Mouse (Mus musculus): ENCODE measurements at regions not wholly inside any gene's neighbourhood (a gene's known extent, or its start where the extent isn't known, plus 50 kb on each side); places are given as distances from the start of the nearest gene placed in this dataset.

- H3K9me3 ChIP-seq, result no peaks in the 10 kb centered on the region
- peak; percentile 54; the same call in 1 of the 2 replicates for ATAC-seq (ENCODE audit: low FRiP score, low read depth)
- no peaks in the 10 kb centered on the region for H3K36me3 ChIP-seq
- peaks cover 6% of the 10 kb centered on the region for H3K4me1 ChIP-seq
- no peak overlapping the region for H3K4me3 ChIP-seq
- H3K27ac ChIP-seq, result no peak overlapping the region
- 74% methylated on average over 4 of the region's 4 CpGs for WGBS
- no peaks in the 10 kb centered on the region; the same call in 1 of the 2 replicates for H3K27me3 ChIP-seq
- H3K4me2 ChIP-seq (replicated peaks), result no peak overlapping the region
- H3K9ac ChIP-seq, result no peak overlapping the region
Observed at GRCm38 (mm10) chr19:15047306-15047868, 449.5 kb upstream of the Tle4 start.

DNA sequence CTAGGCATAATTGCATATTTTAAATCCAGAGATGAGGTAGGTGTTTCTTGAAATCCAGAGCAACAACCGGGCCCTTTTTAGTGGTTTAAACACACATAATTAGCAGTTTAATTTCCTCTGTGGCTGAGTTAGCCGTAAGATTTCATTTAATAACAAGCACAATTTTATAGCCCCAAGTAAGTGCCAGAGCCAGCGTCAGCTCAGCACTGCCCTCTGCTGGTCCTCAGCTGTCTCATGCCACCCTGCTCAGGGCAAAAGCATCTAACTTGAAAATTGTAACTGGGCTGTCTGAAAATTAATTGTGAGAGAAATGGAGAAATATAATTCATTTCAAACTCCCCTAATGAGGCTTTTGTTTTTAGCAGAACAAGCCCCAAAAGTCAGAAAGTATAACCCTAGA is 437.7 kb upstream of the Tle4 start:
- no peak overlapping the region for H3K4me3 ChIP-seq
- no peaks in the 10 kb centered on the region for H3K36me3 ChIP-seq
- ATAC-seq (ENCODE audit: low FRiP score, low read depth), result peak; percentile 51; the same call in 1 of the 2 replicates
- peaks cover 10% of the 10 kb centered on the region; the same call in 1 of the 2 replicates for H3K4me1 ChIP-seq
- no peak overlapping the region for H3K9ac ChIP-seq
- peaks cover 5% of the 10 kb centered on the region; the same call in 1 of the 2 replicates for H3K27me3 ChIP-seq
- H3K4me2 ChIP-seq (replicated peaks), result no peak overlapping the region
- H3K27ac ChIP-seq, result no peak overlapping the region
- H3K9me3 ChIP-seq, result no peaks in the 10 kb centered on the region
- WGBS, result 3% methylated on average over 3 of the region's 3 CpGs

- 55% methylated on average over 8 of the region's 8 CpGs for WGBS
- Histone ChIP-seq H3K4me2 (replicated peaks) (no peak overlapping the region), H3K4me3 (no peak overlapping the region), H3K36me3 (no peaks in the 10 kb centered on the region), H3K4me1 (peaks cover 10% of the 10 kb centered on the region; the same call in 1 of the 2 replicates), H3K27ac (no peak overlapping the region), H3K9ac (no peak overlapping the region), H3K9me3 (no peaks in the 10 kb centered on the region), H3K27me3 (peaks cover 5% of the 10 kb centered on the region; the same call in 1 of the 2 replicates)
- ATAC-seq (ENCODE audit: low FRiP score, low read depth), result no peak
Observed at GRCm38 (mm10) chr19:15033921-15034320, 436.1 kb upstream of the Tle4 start.

GRCm38 (mm10) chr19:15033396-15033795 is 435.5 kb upstream of the Tle4 start:
- Histone ChIP-seq H3K9ac (no peak overlapping the region), H3K4me2 (replicated peaks) (no peak overlapping the region), H3K36me3 (no peaks in the 10 kb centered on the region), H3K27ac (no peak overlapping the region), H3K4me1 (peaks cover 10% of the 10 kb centered on the region; the same call in 1 of the 2 replicates), H3K4me3 (no peak overlapping the region), H3K9me3 (no peaks in the 10 kb centered on the region), H3K27me3 (peaks cover 5% of the 10 kb centered on the region; the same call in 1 of the 2 replicates)
- ATAC-seq (ENCODE audit: low FRiP score, low read depth), result no peak
- whole genome bisulfite sequencing, result 69% methylated on average over 5 of the region's 5 CpGs

DNA sequence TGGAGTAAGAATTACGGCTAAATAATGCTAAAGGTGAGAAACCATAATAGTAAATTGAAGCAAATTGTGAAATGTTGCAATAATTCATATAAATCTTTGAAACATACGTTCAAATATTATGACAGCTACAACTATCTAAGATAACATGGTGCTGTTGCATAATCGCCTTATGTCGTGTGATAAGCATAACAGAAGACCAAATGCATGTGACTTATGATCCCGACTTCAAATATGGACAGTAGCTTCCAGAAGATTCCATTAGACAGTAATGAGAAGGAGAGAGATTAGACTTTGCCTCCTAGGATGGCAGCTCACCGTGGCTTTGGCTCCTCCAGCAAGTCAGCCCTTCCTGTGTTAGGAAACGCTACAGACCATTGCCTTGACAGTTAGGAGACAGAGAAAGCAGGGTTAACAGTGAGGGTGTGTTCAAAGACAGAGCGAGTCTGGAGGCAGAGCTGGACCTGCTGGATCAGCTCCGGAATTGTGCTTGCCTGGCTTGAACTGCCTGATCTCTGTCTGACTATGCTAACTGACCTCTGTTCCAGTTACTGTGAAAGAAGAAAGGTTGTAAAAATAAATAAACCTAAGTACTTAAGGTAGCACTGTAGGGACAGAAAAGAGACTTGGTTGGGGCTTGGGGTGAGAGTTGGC is 434.6 kb upstream of the Tle4 start:
- ATAC-seq (ENCODE audit: low FRiP score, low read depth), result no peak
- Histone ChIP-seq H3K36me3 (no peaks in the 10 kb centered on the region), H3K4me1 (peaks cover 10% of the 10 kb centered on the region; the same call in 1 of the 2 replicates), H3K4me3 (no peak overlapping the region), H3K27me3 (peaks cover 5% of the 10 kb centered on the region; the same call in 1 of the 2 replicates), H3K9ac (no peak overlapping the region), H3K9me3 (no peaks in the 10 kb centered on the region), H3K27ac (no peak overlapping the region), H3K4me2 (replicated peaks) (no peak overlapping the region)
- 81% methylated on average over 9 of the region's 9 CpGs for WGBS

- Histone ChIP-seq H3K27me3 (peaks cover 2% of the 10 kb centered on the region; the same call in 1 of the 2 replicates), H3K4me2 (replicated peaks) (no peak overlapping the region), H3K9ac (no peak overlapping the region), H3K4me1 (peaks cover 10% of the 10 kb centered on the region; the same call in 1 of the 2 replicates), H3K4me3 (no peak overlapping the region), H3K27ac (no peak overlapping the region), H3K36me3 (no peaks in the 10 kb centered on the region), H3K9me3 (no peaks in the 10 kb centered on the region)
- no peak for ATAC-seq (ENCODE audit: low FRiP score, low read depth)
Observed at GRCm38 (mm10) chr19:15031483-15031882, 433.6 kb upstream of the Tle4 start.

- Histone ChIP-seq H3K4me1 (no peaks in the 10 kb centered on the region), H3K9me3 (no peaks in the 10 kb centered on the region), H3K27me3 (no peaks in the 10 kb centered on the region), H3K4me3 (no peak overlapping the region), H3K27ac (no peak overlapping the region), H3K36me3 (no peaks in the 10 kb centered on the region), H3K9ac (no peak overlapping the region), H3K4me2 (replicated peaks) (no peak overlapping the region)
- WGBS, result 76% methylated on average over 3 of the region's 3 CpGs
- no peak for ATAC-seq (ENCODE audit: low FRiP score, low read depth)
Observed at GRCm38 (mm10) chr19:15003596-15003995, 405.7 kb upstream of the Tle4 start.

DNA sequence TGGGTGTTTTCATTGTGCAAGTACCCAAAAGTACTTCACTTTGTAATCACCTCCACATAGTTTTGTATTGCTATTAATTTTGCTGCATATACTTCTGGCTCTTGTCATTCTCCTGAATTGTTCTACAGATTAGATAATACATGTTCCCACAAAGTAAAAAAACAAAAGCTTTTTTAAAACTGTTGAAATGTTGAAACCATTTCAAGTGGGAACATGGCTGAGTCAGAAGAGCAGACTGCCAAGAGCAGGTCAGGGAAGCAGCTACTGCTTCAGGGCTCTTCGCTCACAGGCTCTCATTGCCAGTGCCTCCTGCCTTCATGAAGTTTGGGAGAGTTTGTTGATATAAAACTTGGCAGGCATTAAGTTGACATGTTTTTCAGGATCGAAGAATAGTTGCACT is 395.5 kb upstream of the Tle4 start:
- H3K36me3 ChIP-seq, result no peaks in the 10 kb centered on the region
- 89% methylated on average over 2 of the region's 2 CpGs for WGBS
- ATAC-seq (ENCODE audit: low FRiP score, low read depth), result no peak
- H3K9ac ChIP-seq, result no peak overlapping the region
- no peak overlapping the region for H3K4me2 ChIP-seq (replicated peaks)
- no peaks in the 10 kb centered on the region for H3K27me3 ChIP-seq
- H3K9me3 ChIP-seq, result no peaks in the 10 kb centered on the region
- H3K27ac ChIP-seq, result no peak overlapping the region
- H3K4me3 ChIP-seq, result no peak overlapping the region
- H3K4me1 ChIP-seq, result no peaks in the 10 kb centered on the region

DNA sequence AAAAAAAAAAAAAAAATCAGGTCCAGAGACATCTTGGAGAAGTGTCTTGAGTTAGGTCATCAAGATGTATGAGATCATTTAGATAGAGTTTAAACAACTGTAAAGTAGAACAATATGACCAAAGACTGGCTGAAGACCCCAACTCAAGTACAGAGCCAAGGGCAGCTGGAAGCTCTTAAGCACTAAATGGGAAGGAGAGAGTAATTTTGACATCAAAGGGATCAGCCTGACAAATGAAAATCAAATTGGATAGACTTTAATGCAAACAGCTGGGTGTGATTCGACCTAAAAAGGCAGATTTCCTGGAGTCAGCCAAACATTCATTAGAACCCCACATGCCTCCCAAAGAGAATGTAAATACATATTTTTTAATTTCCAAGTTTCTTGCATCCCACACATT is 372.3 kb upstream of the Tle4 start:
- no peak for ATAC-seq (ENCODE audit: low FRiP score, low read depth)

DNA sequence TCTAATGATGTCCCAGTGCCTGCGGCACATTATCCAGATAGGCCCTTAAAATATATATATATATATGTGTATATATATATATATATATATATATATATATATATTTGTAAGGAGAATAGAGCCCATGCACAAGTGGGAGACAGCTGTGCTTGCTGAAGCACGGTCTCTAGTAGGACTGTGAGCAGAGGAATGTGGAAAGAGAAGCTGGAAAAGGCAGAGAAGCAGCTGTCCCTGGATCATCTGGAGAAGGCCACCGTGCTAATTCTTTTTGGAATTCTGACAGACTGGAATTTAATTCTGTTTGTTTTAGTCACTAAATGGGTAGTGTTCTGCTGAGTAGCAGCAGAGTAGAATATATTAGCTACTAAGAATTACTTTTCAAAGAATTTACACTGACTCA is 370.4 kb upstream of the Tle4 start:
- no peak; the same call in 1 of the 2 replicates for ATAC-seq (ENCODE audit: low FRiP score, low read depth)
- Histone ChIP-seq H3K4me1 (no peaks in the 10 kb centered on the region), H3K4me3 (no peak overlapping the region), H3K4me2 (replicated peaks) (no peak overlapping the region), H3K27me3 (no peaks in the 10 kb centered on the region), H3K36me3 (no peaks in the 10 kb centered on the region), H3K9me3 (no peaks in the 10 kb centered on the region), H3K27ac (no peak overlapping the region), H3K9ac (no peak overlapping the region)
- 74% methylated on average over 3 of the region's 3 CpGs for WGBS

More for the DNA sequence above, 372.3 kb upstream of the Tle4 start:
- no peak overlapping the region for H3K27ac ChIP-seq
- no peaks in the 10 kb centered on the region for H3K36me3 ChIP-seq
- no peaks in the 10 kb centered on the region for H3K9me3 ChIP-seq
- no peaks in the 10 kb centered on the region; the same call in 1 of the 2 replicates for H3K27me3 ChIP-seq
- WGBS, result 14% methylated on average over 1 of the region's 1 CpGs
- H3K4me1 ChIP-seq, result no peaks in the 10 kb centered on the region
- H3K4me3 ChIP-seq, result no peak overlapping the region
- H3K9ac ChIP-seq, result no peak overlapping the region
- H3K4me2 ChIP-seq (replicated peaks), result no peak overlapping the region

DNA sequence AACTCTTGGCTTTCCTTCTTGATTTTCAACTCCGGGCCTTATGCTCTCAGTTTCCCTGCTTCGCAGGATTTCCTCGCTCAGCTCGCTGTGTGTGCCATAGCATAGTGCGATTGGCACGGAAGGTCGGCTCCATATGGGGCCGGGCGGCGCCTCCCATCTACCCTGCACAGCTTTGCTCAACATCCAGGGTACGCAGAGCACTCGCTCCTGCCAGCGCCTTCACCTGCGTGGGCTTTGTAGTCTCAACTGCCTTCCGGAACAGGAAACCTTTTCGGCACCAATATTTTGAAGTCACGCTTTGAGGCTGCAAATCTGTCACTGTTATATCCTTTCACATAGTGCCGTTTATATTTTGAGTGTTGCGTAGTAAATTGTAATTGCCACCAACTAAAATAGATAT is 359.9 kb upstream of the Tle4 start:
- Histone ChIP-seq H3K27ac (no peak overlapping the region), H3K36me3 (no peaks in the 10 kb centered on the region), H3K9ac (no peak overlapping the region), H3K4me1 (no peaks in the 10 kb centered on the region), H3K27me3 (no peaks in the 10 kb centered on the region), H3K4me3 (no peak overlapping the region), H3K9me3 (no peaks in the 10 kb centered on the region), H3K4me2 (replicated peaks) (no peak overlapping the region)
- WGBS, result 94% methylated on average over 19 of the region's 19 CpGs
- ATAC-seq (ENCODE audit: low FRiP score, low read depth), result no peak

- Histone ChIP-seq H3K27ac (no peak overlapping the region), H3K9me3 (no peaks in the 10 kb centered on the region), H3K36me3 (no peaks in the 10 kb centered on the region), H3K4me1 (no peaks in the 10 kb centered on the region), H3K9ac (no peak overlapping the region), H3K4me2 (replicated peaks) (no peak overlapping the region), H3K4me3 (no peak overlapping the region), H3K27me3 (no peaks in the 10 kb centered on the region)
- 64% methylated on average over 10 of the region's 10 CpGs for WGBS
- ATAC-seq (ENCODE audit: low FRiP score, low read depth), result no peak
Observed at GRCm38 (mm10) chr19:14957154-14957553, 359.3 kb upstream of the Tle4 start.

DNA sequence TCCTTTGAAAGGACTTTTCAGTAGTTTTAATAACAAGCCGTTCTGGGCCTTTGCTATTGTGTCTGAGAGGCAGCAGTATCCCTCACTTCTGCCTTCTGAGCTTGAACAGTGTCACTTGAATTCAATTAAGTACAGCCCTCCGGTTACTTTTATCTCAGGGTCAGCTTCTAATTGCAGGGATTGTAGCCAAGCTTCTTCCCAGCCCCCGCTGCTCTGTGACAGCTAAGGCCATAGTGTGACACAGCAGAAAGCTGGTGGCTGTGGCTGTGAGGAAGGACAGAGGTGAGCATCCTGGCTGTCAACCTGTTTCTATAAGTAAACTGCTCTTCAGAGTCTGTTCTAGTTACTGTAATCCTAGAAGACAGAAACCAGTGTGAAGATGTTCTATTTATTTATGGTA is 358.5 kb upstream of the Tle4 start:
- Histone ChIP-seq H3K4me3 (no peak overlapping the region), H3K27me3 (no peaks in the 10 kb centered on the region), H3K9me3 (no peaks in the 10 kb centered on the region), H3K4me1 (no peaks in the 10 kb centered on the region), H3K4me2 (replicated peaks) (no peak overlapping the region), H3K9ac (no peak overlapping the region), H3K36me3 (no peaks in the 10 kb centered on the region), H3K27ac (no peak overlapping the region)
- no peak for ATAC-seq (ENCODE audit: low FRiP score, low read depth)
- WGBS, result 18% methylated on average over 3 of the region's 3 CpGs

Measured in limb, embryonic 13.5 days (tissue).